Mouse (Mus musculus): ENCODE data around the gene Bcl7b. TPM values are rescaled to one million over a fixed set of nuclear protein-coding genes. Genes with fewer than 3 reads are reported as not detected.

Gene Bcl7b
- polyA plus RNA-seq, 1 experiment from 2014 or later, result 45.1 TPM

Small RNA genes within 50 kb of the gene (microRNA-seq; reads per million reads assigned to microRNA genes)
- not detected for gene Gm25315

Other genes with a start within 250 kb of the Bcl7b start
- gene Mettl27, start 235.9 kb upstream of the Bcl7b start, polyA plus RNA-seq (2016; fragmentation: Nextera tagmentation; extraction: Ambion mirVana), result 10.4 and 10.5 TPM in 2 replicates
- gene Cldn4, start 221.3 kb upstream of the Bcl7b start, polyA plus RNA-seq (2016; fragmentation: Nextera tagmentation; extraction: Ambion mirVana), result 4.2 and 6.1 TPM in 2 replicates
- gene Cldn3, start 182.1 kb upstream of the Bcl7b start, polyA plus RNA-seq (2016; fragmentation: Nextera tagmentation; extraction: Ambion mirVana), result 8.2 and 18.3 TPM in 2 replicates
- 47.4 and 51.0 TPM in 2 replicates for gene Abhd11, start 159.1 kb upstream of the Bcl7b start, polyA plus RNA-seq (2016; fragmentation: Nextera tagmentation; extraction: Ambion mirVana)
- 34.3 and 38.7 TPM in 2 replicates for gene Stx1a, start 144.8 kb upstream of the Bcl7b start, polyA plus RNA-seq (2016; fragmentation: Nextera tagmentation; extraction: Ambion mirVana)
- 28.9 and 34.4 TPM in 2 replicates for gene Dnajc30, start 104.1 kb upstream of the Bcl7b start, polyA plus RNA-seq (2016; fragmentation: Nextera tagmentation; extraction: Ambion mirVana)
- 113 and 119 TPM in 2 replicates for gene Bud23, start 103.3 kb upstream of the Bcl7b start, polyA plus RNA-seq (2016; fragmentation: Nextera tagmentation; extraction: Ambion mirVana)
- 31.6 and 34.2 TPM in 2 replicates for gene Vps37d, start 90.0 kb upstream of the Bcl7b start, polyA plus RNA-seq (2016; fragmentation: Nextera tagmentation; extraction: Ambion mirVana)
- gene Mlxipl, start 78.4 kb upstream of the Bcl7b start, polyA plus RNA-seq (2016; fragmentation: Nextera tagmentation; extraction: Ambion mirVana), result 1.5 and 2.0 TPM in 2 replicates
- 26.9 and 27.2 TPM in 2 replicates for gene Tbl2, start 18.6 kb upstream of the Bcl7b start, polyA plus RNA-seq (2016; fragmentation: Nextera tagmentation; extraction: Ambion mirVana)
- gene Baz1b, start 19.0 kb downstream of the Bcl7b start, polyA plus RNA-seq (2016; fragmentation: Nextera tagmentation; extraction: Ambion mirVana), result 63.6 and 63.7 TPM in 2 replicates
- 16.0 and 16.2 TPM in 2 replicates for gene Fzd9, start 82.9 kb downstream of the Bcl7b start, polyA plus RNA-seq (2016; fragmentation: Nextera tagmentation; extraction: Ambion mirVana)
- gene Fkbp6, start 181.8 kb downstream of the Bcl7b start, polyA plus RNA-seq (2016; fragmentation: Nextera tagmentation; extraction: Ambion mirVana), result not detected in 2 replicates
- not detected in 2 replicates for gene Trim50, start 185.0 kb downstream of the Bcl7b start, polyA plus RNA-seq (2016; fragmentation: Nextera tagmentation; extraction: Ambion mirVana)
- gene Nsun5, start 201.7 kb downstream of the Bcl7b start, polyA plus RNA-seq (2016; fragmentation: Nextera tagmentation; extraction: Ambion mirVana), result 28.5 and 36.1 TPM in 2 replicates
- 20.0 and 21.7 TPM in 2 replicates for gene Pom121, start 226.3 kb downstream of the Bcl7b start, polyA plus RNA-seq (2016; fragmentation: Nextera tagmentation; extraction: Ambion mirVana)